Mouse (Mus musculus): Measurements from ENCODE around the gene Arg2.

DNA sequence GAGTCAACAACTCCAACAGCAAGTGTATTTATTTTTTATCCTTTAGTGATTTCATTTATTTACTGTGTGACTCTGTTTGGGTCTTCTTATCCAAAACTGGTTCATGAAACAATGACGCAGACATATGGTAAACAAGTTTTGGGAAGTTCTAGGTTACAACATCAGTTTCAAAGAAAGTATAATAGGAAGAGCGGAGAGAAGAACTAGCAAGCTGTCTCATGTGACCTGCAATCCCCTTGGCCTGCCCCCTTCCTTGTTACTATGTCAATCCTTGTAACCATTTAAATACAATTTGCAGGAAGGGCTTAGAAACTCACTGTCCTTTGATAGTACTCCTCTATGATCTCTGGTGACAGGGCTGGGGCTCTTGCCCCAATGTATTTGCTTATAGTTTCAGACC lies 10.2 kb downstream of the Arg2 start:
- TF ChIP-seq NRF1 (IDR thresholded peaks at IDR 0.05; ENCODE audit: insufficient read depth, low read depth, low read length, poor library complexity, severe bottlenecking) (no peak), MYC (IDR thresholded peaks at IDR 0.05; ENCODE audit: low read depth, low read length) (no peak), ELF1 (IDR thresholded peaks at IDR 0.05; ENCODE audit: low read depth, low read length) (no peak), CTCF (IDR thresholded peaks at IDR 0.05 in 2 of 3, conservative IDR thresholded peaks at IDR 0.05 in 1 of 3; ENCODE audit: control insufficient read depth in 1 of 3, insufficient read depth in 1 of 3, low read depth in 2 of 3, low read length in 3 of 3, poor library complexity in 1 of 3, severe bottlenecking in 1 of 3) (no peak), ETS1 (IDR thresholded peaks at IDR 0.05; ENCODE audit: low read depth, low read length) (no peak), HCFC1 (IDR thresholded peaks at IDR 0.05; ENCODE audit: low read depth, low read length) (no peak), POLR2A (IDR thresholded peaks at IDR 0.05; ENCODE audit: control insufficient read depth in 1 of 2, insufficient read depth in 1 of 2, low read depth in 1 of 2, low read length in 2 of 2, poor library complexity in 1 of 2) (no peak), TBP (IDR thresholded peaks at IDR 0.05; ENCODE audit: low read depth, low read length) (no peak), KAT2A (conservative IDR thresholded peaks at IDR 0.05; ENCODE audit: low read depth, low read length) (no peak), GABPA (IDR thresholded peaks at IDR 0.05; ENCODE audit: low read depth, low read length) (no peak), POLR2AphosphoS2 (IDR thresholded peaks at IDR 0.05; ENCODE audit: low read length) (no peak), GATA1 (IDR thresholded peaks at IDR 0.05; ENCODE audit: low read depth, low read length) (no peak), USF2 (IDR thresholded peaks at IDR 0.05; ENCODE audit: borderline replicate concordance in 1 of 2, insufficient read depth in 1 of 2, low read depth in 1 of 2, low read length in 2 of 2) (no peak)

All from MEL (cell line).